Mouse (Mus musculus): ENCODE measurements around the gene Dennd1c. TPM values are rescaled to one million over a fixed set of nuclear protein-coding genes. Genes with fewer than 3 reads are reported as not detected.
A peak's percentile ranks its signal among the peaks of the same experiment; 100 is the strongest.

Dennd1c gene
- polyA plus RNA-seq, 1 experiment, result 8.9 TPM

DNA sequence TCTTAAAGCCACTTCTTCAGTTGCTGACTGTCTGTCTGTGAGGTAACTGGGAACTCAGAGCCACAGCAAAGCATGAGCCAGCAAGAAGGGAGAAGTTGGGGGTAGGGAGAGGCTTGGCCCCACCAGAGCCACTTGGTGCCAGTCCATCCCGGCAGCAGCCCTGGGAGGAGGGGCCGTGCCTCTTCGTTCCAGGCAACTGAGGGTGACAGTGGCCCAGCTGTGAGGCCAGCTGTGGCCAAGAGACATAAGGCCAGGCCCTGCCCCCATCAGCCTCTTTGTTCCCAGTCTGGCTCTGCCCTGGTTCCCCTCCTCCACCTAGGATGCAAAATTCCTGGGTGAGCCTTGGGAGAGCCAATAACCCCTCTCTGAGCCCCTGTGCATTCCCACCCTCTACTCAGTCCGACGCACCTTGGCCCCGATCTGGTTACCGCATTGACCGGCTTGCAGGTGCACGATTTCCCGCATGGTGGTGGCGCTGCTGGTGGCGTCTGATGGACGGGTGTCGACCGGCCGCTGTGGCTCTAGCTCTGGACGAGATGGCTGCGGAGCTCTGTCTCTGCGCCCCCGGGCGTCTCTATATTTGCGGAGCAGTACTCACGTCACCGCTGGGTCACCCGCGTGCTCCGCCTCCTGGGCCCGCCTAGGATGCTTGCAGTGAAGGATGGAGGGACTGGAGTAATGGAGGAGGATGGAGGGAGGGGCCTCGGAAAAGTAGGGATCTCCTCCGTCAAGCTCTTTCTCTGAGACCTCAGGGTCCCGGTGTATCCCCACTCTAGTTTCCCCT, 8.9 kb upstream of the Dennd1c start, which contains the start of gene Tubb4a:
Tubb4a (minus strand) TSS at position 734 of the 784 bp plus-strand sequence.
- no peaks in the 10 kb centered on the region for H3K4me1 ChIP-seq (ENCODE audit: control insufficient read depth, insufficient read depth, low read length)
- peak within 1 kb of the TSS; percentile 42 for H3K4me3 ChIP-seq (ENCODE audit: low read depth, low read length)
- no peaks in the 10 kb centered on the region for H3K36me3 ChIP-seq (ENCODE audit: control insufficient read depth, insufficient read depth, low read length, poor library complexity, severe bottlenecking)
- TF ChIP-seq CTCF (IDR thresholded peaks at IDR 0.05; ENCODE audit: low read depth, low read length), result no peak
- no peak for TF ChIP-seq POLR2A (IDR thresholded peaks at IDR 0.05; ENCODE audit: insufficient read depth, low read length)
- no peak for TF ChIP-seq EP300 (IDR thresholded peaks at IDR 0.05; ENCODE audit: insufficient read depth, low read depth, low read length)
- H3K27me3 ChIP-seq (ENCODE audit: control insufficient read depth, insufficient read depth, low read length, poor library complexity, severe bottlenecking), result no peaks in the 10 kb centered on the region
- no peak within 1 kb of the TSS for H3K27ac ChIP-seq (ENCODE audit: insufficient read depth, low read length)
- no peaks in the 10 kb centered on the region for H3K9me3 ChIP-seq (replicated peaks; ENCODE audit: control insufficient read depth, insufficient read depth, low read length, poor library complexity, severe bottlenecking)
- no peak within 1 kb of the TSS for H3K9ac ChIP-seq (ENCODE audit: low read depth, poor library complexity, severe bottlenecking)

DNA sequence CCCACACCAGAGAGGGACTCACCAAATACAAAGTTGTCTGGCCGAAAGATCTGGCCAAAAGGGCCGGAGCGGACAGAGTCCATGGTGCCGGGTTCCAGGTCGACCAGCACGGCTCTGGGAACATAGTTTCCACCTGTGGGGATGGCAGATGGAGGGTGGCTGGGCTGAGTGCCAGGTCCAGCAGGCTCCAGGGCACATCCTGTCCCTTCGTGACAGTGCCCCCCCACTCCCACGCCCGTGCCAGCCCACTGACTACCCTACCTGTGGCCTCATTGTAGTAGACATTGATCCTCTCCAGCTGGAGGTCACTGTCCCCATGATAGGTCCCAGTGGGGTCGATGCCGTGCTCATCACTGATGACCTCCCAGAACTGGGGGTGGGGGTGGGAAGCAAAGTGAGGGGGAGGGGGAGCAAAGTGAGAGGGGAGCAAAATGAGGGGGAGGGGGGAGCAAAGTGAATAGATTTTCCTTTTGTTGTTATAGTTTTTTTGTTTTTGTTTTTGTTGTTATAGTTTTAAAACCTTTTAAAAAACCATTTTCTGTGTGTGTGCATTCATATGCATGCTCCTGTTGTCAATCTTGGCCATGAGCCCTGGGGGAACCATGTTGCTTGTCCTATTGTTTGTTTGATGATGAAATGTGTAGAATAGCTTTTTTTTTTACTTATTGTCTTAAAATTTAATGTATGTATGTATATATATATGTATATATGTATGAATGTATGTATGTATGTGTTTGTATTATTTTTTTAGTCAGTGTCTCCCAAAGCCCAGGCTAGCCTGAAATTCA, 7.8 kb upstream of the Dennd1c start:
- no peaks in the 10 kb centered on the region for H3K27me3 ChIP-seq (ENCODE audit: control insufficient read depth, insufficient read depth, low read length, poor library complexity, severe bottlenecking)
- no peak overlapping the region for H3K9ac ChIP-seq (ENCODE audit: low read depth, poor library complexity, severe bottlenecking)
- H3K4me1 ChIP-seq (ENCODE audit: control insufficient read depth, insufficient read depth, low read length), result no peaks in the 10 kb centered on the region
- H3K9me3 ChIP-seq (replicated peaks; ENCODE audit: control insufficient read depth, insufficient read depth, low read length, poor library complexity, severe bottlenecking), result no peaks in the 10 kb centered on the region
- H3K36me3 ChIP-seq (ENCODE audit: control insufficient read depth, insufficient read depth, low read length, poor library complexity, severe bottlenecking), result no peaks in the 10 kb centered on the region
- TF ChIP-seq CTCF (IDR thresholded peaks at IDR 0.05; ENCODE audit: low read depth, low read length), result no peak
- no peak for TF ChIP-seq EP300 (IDR thresholded peaks at IDR 0.05; ENCODE audit: insufficient read depth, low read depth, low read length)
- no peak for TF ChIP-seq POLR2A (IDR thresholded peaks at IDR 0.05; ENCODE audit: insufficient read depth, low read length)
- H3K4me3 ChIP-seq (ENCODE audit: low read depth, low read length), result no peak overlapping the region
- H3K27ac ChIP-seq (ENCODE audit: insufficient read depth, low read length), result no peak overlapping the region

DNA sequence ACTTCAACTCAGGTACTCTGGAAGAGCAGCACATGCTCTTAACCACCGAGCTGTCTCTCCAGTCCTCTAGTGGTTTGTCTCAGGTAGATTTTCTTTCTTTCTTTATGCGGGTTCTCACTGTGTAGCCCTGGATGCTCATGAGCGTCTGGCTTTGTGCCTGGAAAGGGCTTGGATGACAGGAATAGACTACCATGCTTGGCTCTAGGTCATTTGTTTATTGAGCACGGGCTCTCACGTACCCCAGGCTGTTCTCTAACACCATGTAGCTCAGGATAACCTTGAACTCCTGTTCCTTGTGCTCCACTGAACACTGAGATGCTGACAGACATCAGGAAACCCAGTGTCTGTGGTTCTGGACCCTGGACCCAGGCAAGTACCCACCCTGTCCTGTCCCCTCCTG, 4.2 kb upstream of the Dennd1c start:
- Histone ChIP-seq H3K27ac (ENCODE audit: insufficient read depth, low read length) (no peak overlapping the region), H3K9ac (ENCODE audit: low read depth, poor library complexity, severe bottlenecking) (no peak overlapping the region), H3K9me3 (replicated peaks; ENCODE audit: control insufficient read depth, insufficient read depth, low read length, poor library complexity, severe bottlenecking) (no peaks in the 10 kb centered on the region), H3K36me3 (ENCODE audit: control insufficient read depth, insufficient read depth, low read length, poor library complexity, severe bottlenecking) (no peaks in the 10 kb centered on the region), H3K27me3 (ENCODE audit: control insufficient read depth, insufficient read depth, low read length, poor library complexity, severe bottlenecking) (no peaks in the 10 kb centered on the region), H3K4me1 (ENCODE audit: control insufficient read depth, insufficient read depth, low read length) (peaks cover 2% of the 10 kb centered on the region), H3K4me3 (ENCODE audit: low read depth, low read length) (no peak overlapping the region)
- TF ChIP-seq CTCF (IDR thresholded peaks at IDR 0.05; ENCODE audit: low read depth, low read length) (no peak), EP300 (IDR thresholded peaks at IDR 0.05; ENCODE audit: insufficient read depth, low read depth, low read length) (no peak), POLR2A (IDR thresholded peaks at IDR 0.05; ENCODE audit: insufficient read depth, low read length) (no peak)

DNA sequence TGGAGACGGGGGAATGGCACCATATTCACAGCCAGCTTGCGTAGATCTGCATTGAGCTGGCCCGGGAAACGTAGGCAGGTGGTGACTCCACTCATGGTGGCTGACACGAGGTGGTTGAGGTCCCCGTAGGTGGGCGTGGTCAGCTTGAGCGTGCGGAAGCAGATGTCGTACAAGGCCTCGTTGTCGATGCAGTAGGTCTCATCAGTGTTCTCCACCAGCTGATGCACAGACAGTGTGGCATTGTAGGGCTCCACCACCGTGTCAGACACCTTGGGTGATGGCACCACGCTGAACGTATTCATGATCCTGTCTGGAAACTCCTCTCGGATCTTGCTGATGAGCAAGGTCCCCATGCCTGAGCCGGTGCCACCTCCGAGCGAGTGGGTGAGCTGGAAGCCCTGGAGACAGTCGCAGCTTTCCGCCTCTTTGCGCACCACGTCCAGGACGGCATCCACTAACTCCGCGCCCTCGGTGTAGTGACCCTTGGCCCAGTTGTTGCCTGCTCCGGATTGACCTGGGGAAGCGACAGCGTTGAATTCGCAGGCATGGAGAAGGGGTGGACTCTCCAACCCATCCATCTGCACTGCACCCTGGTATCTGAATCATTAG, 3.0 kb upstream of the Dennd1c start:
- Histone ChIP-seq H3K36me3 (ENCODE audit: control insufficient read depth, insufficient read depth, low read length, poor library complexity, severe bottlenecking) (no peaks in the 10 kb centered on the region), H3K27me3 (ENCODE audit: control insufficient read depth, insufficient read depth, low read length, poor library complexity, severe bottlenecking) (no peaks in the 10 kb centered on the region), H3K4me3 (ENCODE audit: low read depth, low read length) (no peak overlapping the region), H3K4me1 (ENCODE audit: control insufficient read depth, insufficient read depth, low read length) (peaks cover 2% of the 10 kb centered on the region), H3K9me3 (replicated peaks; ENCODE audit: control insufficient read depth, insufficient read depth, low read length, poor library complexity, severe bottlenecking) (no peaks in the 10 kb centered on the region), H3K9ac (ENCODE audit: low read depth, poor library complexity, severe bottlenecking) (no peak overlapping the region), H3K27ac (ENCODE audit: insufficient read depth, low read length) (no peak overlapping the region)
- TF ChIP-seq POLR2A (IDR thresholded peaks at IDR 0.05; ENCODE audit: insufficient read depth, low read length), result no peak
- TF ChIP-seq CTCF (IDR thresholded peaks at IDR 0.05; ENCODE audit: low read depth, low read length), result no peak
- no peak for TF ChIP-seq EP300 (IDR thresholded peaks at IDR 0.05; ENCODE audit: insufficient read depth, low read depth, low read length)

DNA sequence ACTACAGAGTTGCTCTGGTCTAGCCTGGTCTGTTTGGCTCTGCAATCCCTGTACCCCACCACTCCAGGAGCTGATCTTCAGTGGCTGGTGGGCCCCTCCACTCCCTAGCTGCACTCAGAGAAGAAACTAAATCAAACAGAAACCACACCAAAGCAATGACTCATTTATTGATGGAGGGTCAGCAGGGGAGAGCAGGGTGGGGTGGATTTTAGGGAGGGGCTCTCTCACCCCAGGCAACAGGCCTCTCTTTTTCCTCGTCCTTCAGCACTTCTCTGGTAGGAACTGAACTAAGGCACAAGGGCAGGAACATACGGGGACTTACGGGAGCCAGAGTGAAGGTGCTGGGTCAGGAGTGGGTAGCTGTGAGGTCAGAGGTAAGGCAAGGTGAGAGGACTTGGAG, 1.6 kb upstream of the Dennd1c start:
- H3K36me3 ChIP-seq (ENCODE audit: control insufficient read depth, insufficient read depth, low read length, poor library complexity, severe bottlenecking), result no peaks in the 10 kb centered on the region
- peaks cover 2% of the 10 kb centered on the region for H3K4me1 ChIP-seq (ENCODE audit: control insufficient read depth, insufficient read depth, low read length)
- no peak for TF ChIP-seq POLR2A (IDR thresholded peaks at IDR 0.05; ENCODE audit: insufficient read depth, low read length)
- no peak for TF ChIP-seq CTCF (IDR thresholded peaks at IDR 0.05; ENCODE audit: low read depth, low read length)
- TF ChIP-seq EP300 (IDR thresholded peaks at IDR 0.05; ENCODE audit: insufficient read depth, low read depth, low read length), result no peak
- H3K4me3 ChIP-seq (ENCODE audit: low read depth, low read length), result no peak overlapping the region
- no peaks in the 10 kb centered on the region for H3K27me3 ChIP-seq (ENCODE audit: control insufficient read depth, insufficient read depth, low read length, poor library complexity, severe bottlenecking)
- no peak overlapping the region for H3K27ac ChIP-seq (ENCODE audit: insufficient read depth, low read length)
- H3K9me3 ChIP-seq (replicated peaks; ENCODE audit: control insufficient read depth, insufficient read depth, low read length, poor library complexity, severe bottlenecking), result no peaks in the 10 kb centered on the region
- H3K9ac ChIP-seq (ENCODE audit: low read depth, poor library complexity, severe bottlenecking), result no peak overlapping the region

Measured in ES-Bruce4 (cell line).